Mouse (Mus musculus) embryonic fibroblast, embryonic 13.5 days (primary cell): ENCODE results near the gene Pomt2.

Source experiments
- CTCF ChIP-seq: IDR thresholded peaks from 2 replicates; pipeline ENCODE4 v1.5.1; 2011; ENCODE audit warnings: mild to moderate bottlenecking, control low read depth, low read length, moderate library complexity, borderline replicate concordance; ENCODE audit not compliant: insufficient read depth
- POLR2A ChIP-seq: IDR thresholded peaks from 2 replicates; pipeline ENCODE4 v1.6.1; 2011; ENCODE audit warnings: low read depth, mild to moderate bottlenecking, control low read depth, low read length, moderate library complexity

GRCm38 (mm10) chr12:87131181-87131580 is 16.6 kb downstream of the Pomt2 start:
- no peak for TF ChIP-seq CTCF
- TF ChIP-seq POLR2A = no peak
